Mouse (Mus musculus) thymus, postnatal 10 days (tissue): ENCODE measurements around the gene C330007P06Rik.
"Not testable (repeated sequence)": the region's sequence is repeated elsewhere in the genome, so short reads cannot be mapped to it uniquely, and the experiment has no call there.

Experiments
- DNase-seq, 2 experiments: peaks; one replicate each; pipeline ENCODE4 v3.0.0; 2021; ENCODE audit warnings: low spot score in 2 of 2

C330007P06Rik gene

DNA sequence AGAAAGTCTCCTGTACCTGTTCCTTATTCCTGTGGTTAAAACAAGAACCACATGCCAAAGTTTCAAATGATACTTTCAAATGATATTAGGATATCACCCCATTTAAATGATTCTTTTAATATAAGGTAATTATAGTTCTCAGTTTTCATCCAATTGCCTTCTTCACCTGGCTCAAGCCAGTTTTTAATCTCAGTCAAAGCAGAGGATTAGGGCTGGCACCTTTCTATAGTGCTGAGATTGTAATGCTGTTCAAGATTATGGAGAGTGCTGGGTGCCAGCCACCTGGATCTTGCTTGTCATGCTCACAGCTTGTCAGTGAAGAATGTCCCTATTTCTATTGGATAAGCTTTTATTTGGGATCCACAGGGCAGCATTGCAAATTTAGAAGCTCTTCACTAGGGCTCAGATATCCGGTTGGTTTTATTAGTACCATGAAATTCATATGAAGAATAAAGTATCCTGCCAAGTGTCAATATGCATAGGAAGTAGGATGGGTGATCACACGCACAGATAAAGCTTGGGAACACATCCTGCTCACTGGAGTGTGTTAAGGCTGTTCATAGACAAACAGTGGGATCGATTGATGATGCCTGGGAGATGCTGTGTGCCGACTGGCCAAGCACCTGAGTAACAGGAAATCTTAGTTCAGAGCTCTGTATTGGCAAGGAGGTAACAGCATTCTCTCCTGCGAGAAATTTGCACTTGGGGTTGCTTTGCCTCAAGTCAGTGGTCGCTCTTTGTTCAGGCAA lies 74.6 kb downstream of the C330007P06Rik start:
- DNase-seq: no peak

GRCm38 (mm10) chrX:36796734-36797133 lies 77.2 kb downstream of the C330007P06Rik start:
- not testable (repeated sequence) for DNase-seq

GRCm38 (mm10) chrX:36796163-36796581 lies 77.7 kb downstream of the C330007P06Rik start:
- DNase-seq: peak; percentile 66 to 84

DNA sequence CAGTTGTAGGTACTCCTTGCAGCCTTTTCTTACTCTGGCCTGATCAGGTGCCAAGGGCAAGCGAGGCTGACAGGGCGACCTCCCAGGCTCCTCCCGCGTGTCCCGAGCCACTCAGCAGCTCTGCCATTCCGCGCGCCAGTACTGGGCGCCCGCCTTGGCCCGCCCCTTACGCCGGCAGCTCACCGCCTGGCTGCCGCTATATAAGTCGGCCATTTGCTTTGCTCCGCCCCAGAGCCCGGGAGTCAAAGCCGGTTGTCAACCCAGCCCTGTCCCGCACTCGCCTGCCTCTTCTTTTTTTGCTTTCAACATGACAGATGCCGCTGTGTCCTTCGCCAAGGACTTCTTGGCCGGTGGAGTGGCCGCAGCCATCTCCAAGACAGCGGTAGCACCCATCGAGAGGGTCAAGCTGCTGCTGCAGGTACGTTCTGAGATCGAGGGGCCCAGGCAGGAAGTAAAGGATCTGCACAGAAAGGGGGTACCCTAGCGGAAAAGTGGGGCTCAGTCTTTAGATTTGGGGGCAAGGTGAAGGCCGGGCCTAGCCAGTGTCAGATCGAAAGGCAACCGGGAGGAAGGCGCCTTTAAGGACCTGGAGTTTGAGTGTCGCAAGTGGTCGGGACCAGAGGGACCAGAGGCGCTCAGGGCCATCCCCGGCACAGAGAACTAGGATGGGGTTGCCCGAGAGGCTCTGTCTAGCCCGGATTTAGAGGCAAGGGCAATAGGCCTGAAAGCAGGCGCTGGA lies 78.3 kb downstream of the C330007P06Rik start, which contains the start of gene Slc25a5:
Slc25a5 (plus strand) TSS at position 228 of the 739 bp plus-strand sequence.
- peak; percentile 81 to 82 for DNase-seq

DNA sequence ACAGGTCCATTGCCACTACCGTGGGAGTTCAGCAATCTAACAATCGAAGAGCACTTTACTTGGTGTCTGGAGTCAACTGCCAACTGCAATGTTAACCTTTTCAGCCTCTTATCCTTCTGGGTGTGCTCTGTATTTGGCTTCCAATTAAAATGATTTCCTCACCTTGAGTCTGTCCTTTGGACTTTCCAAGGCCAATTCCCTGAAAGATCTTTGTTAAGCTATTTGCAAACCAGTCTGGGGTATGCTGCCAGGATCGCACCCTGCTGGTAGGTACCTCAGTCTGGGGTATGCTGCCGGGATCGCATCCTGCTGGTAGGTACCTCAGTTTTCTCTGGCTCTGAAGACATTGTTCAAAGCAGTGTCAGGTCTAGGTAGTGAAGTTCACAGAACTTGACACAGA lies 79.3 kb downstream of the C330007P06Rik start:
- DNase-seq: no peak

DNA sequence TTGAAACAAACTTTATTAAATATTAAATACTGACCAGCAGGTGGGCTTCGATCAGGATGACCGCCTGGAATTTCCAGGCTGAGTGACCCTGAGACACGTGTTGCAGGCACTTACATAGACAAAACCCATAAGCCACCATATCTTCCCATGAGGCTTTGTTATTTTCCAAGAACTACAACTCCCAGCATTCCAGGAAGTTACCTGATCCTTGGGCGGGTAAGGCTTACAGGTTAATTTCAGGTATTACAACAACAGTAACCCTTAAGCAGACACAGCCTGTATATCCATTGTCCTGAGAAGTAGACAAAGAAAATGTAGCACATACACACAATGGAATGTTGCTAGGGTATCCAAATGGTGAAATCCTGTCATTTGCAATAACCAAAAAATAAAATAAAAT lies 84.6 kb downstream of the C330007P06Rik start:
- no peak for DNase-seq

- no peak for DNase-seq
Measured at GRCm38 (mm10) chrX:36777694-36778093, 96.2 kb downstream of the C330007P06Rik start.

DNA sequence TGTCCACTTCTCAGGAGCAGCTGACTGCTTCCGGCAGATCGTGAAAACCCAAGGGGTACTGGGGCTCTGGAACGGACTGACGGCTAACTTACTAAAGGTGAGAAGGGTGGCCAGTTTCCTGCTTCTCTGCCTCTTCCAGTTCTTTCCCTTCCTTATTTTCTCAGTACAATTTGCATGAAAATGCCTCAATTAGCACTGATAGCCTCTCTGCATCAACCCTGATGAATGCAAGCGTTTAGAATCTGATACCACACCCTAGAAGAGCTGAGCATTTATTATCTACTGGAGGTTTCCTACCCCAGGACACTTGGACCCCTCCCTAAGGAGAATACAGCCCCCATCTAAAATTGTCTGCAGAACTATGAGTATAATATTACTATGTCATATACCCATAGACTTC lies 98.4 kb downstream of the C330007P06Rik start:
- no peak for DNase-seq
